Mouse (Mus musculus) kidney, adult 2 months (tissue): ENCODE results near the gene C1qtnf5.

Experiments
- CTCF ChIP-seq: fragments of 200-500 bp; conservative IDR thresholded peaks from 2 replicates; pipeline ENCODE4 v1.5.1; 2011; ENCODE audit warnings: low read depth, mild to moderate bottlenecking, control low read depth, low read length, moderate library complexity, mixed read lengths; ENCODE audit not compliant: insufficient read depth, insufficient read length
- POLR2A ChIP-seq: fragments of 200-500 bp; IDR thresholded peaks from one replicate; pipeline ENCODE4 v1.6.1; 2011; ENCODE audit warnings: low read depth, low read length, control low read depth

GRCm38 (mm10) chr9:44073115-44073514 is 33.9 kb upstream of the C1qtnf5 start:
- no peak for TF ChIP-seq CTCF
- TF ChIP-seq POLR2A = no peak
